Mouse (Mus musculus): ENCODE data around the gene Ak9.

- TF ChIP-seq POLR2A (IDR thresholded peaks at IDR 0.05; ENCODE audit: low read depth, low read length) (no peak), CTCF (IDR thresholded peaks at IDR 0.05; ENCODE audit: borderline replicate concordance, insufficient read depth, low read length) (no peak)
Observed at GRCm38 (mm10) chr10:41403893-41404612, 100.3 kb downstream of the Ak9 start.
